Mouse (Mus musculus): ENCODE results near the gene Trpv2. TPM values are rescaled to one million over a fixed set of nuclear protein-coding genes. Genes with fewer than 3 reads are reported as not detected.

Trpv2 gene
- polyA plus RNA-seq, 1 experiment from 2014 or later = 6.0 TPM

- Histone ChIP-seq H3K9ac (ENCODE audit: low read depth, low read length) (no peak overlapping the region), H3K4me1 (replicated peaks; ENCODE audit: control insufficient read depth, insufficient read depth, low read length) (peaks cover 30% of the 10 kb centered on the region), H3K36me3 (ENCODE audit: control insufficient read depth, insufficient read depth) (peaks cover 12% of the 10 kb centered on the region; the same call in 1 of the 2 replicates), H3K9me3 (ENCODE audit: control insufficient read depth) (no peaks in the 10 kb centered on the region), H3K4me3 (ENCODE audit: low read depth, low read length) (no peak overlapping the region), H3K4me2 (replicated peaks; ENCODE audit: low read depth) (no peak overlapping the region), H3K27ac (ENCODE audit: low read depth, low read length) (peak overlapping the region; percentile 74), H3K27me3 (replicated peaks; ENCODE audit: control insufficient read depth, insufficient read depth, low read length) (no peaks in the 10 kb centered on the region)
- TF ChIP-seq CTCF (IDR thresholded peaks at IDR 0.05; ENCODE audit: low read depth) = no peak
- ATAC-seq = peak; percentile 84
- 52% methylated on average over 8 of the region's 8 CpGs for WGBS
Observed at GRCm38 (mm10) chr11:62643011-62643631, 68.8 kb downstream of the Trpv2 start.

- H3K4me1 ChIP-seq (replicated peaks; ENCODE audit: control insufficient read depth, insufficient read depth, low read length) = peaks cover 30% of the 10 kb centered on the region
- H3K27me3 ChIP-seq (replicated peaks; ENCODE audit: control insufficient read depth, insufficient read depth, low read length) = no peaks in the 10 kb centered on the region
- peak; percentile 43 for ATAC-seq
- no peak overlapping the region for H3K4me2 ChIP-seq (replicated peaks; ENCODE audit: low read depth)
- TF ChIP-seq CTCF (IDR thresholded peaks at IDR 0.05; ENCODE audit: low read depth) = no peak
- no peak overlapping the region; the same call in 1 of the 2 replicates for H3K9ac ChIP-seq (ENCODE audit: low read depth, low read length)
- H3K27ac ChIP-seq (ENCODE audit: low read depth, low read length) = peak overlapping the region; percentile 74
- H3K4me3 ChIP-seq (ENCODE audit: low read depth, low read length) = no peak overlapping the region
- H3K36me3 ChIP-seq (ENCODE audit: control insufficient read depth, insufficient read depth) = peaks cover 12% of the 10 kb centered on the region; the same call in 1 of the 2 replicates
- WGBS = 60% methylated on average over 10 of the region's 10 CpGs
- H3K9me3 ChIP-seq (ENCODE audit: control insufficient read depth) = no peaks in the 10 kb centered on the region
Observed at GRCm38 (mm10) chr11:62643681-62644363, 69.5 kb downstream of the Trpv2 start.

- H3K4me3 ChIP-seq (ENCODE audit: low read depth, low read length) = no peak overlapping the region
- H3K9ac ChIP-seq (ENCODE audit: low read depth, low read length) = no peak overlapping the region; the same call in 1 of the 2 replicates
- H3K4me1 ChIP-seq (replicated peaks; ENCODE audit: control insufficient read depth, insufficient read depth, low read length) = peaks cover 30% of the 10 kb centered on the region
- WGBS = 90% methylated on average over 5 of the region's 5 CpGs
- no peaks in the 10 kb centered on the region for H3K9me3 ChIP-seq (ENCODE audit: control insufficient read depth)
- H3K36me3 ChIP-seq (ENCODE audit: control insufficient read depth, insufficient read depth) = peaks cover 10% of the 10 kb centered on the region; the same call in 1 of the 2 replicates
- no peak for TF ChIP-seq CTCF (IDR thresholded peaks at IDR 0.05; ENCODE audit: low read depth)
- H3K27ac ChIP-seq (ENCODE audit: low read depth, low read length) = peak overlapping the region; percentile 93
- H3K4me2 ChIP-seq (replicated peaks; ENCODE audit: low read depth) = 0 out of 2 replicates have a peak overlapping the region, but pooled peaks have one; percentile 93
- no peak for ATAC-seq
- no peaks in the 10 kb centered on the region for H3K27me3 ChIP-seq (replicated peaks; ENCODE audit: control insufficient read depth, insufficient read depth, low read length)
Observed at GRCm38 (mm10) chr11:62644602-62645336, 70.5 kb downstream of the Trpv2 start.

- H3K27ac ChIP-seq (ENCODE audit: low read depth, low read length) = peak overlapping the region; percentile 93
- no peak overlapping the region for H3K4me3 ChIP-seq (ENCODE audit: low read depth, low read length)
- ATAC-seq = no peak
- H3K4me2 ChIP-seq (replicated peaks; ENCODE audit: low read depth) = peak overlapping the region; percentile 93; the same call in 1 of the 2 replicates
- H3K9me3 ChIP-seq (ENCODE audit: control insufficient read depth) = no peaks in the 10 kb centered on the region
- peaks cover 30% of the 10 kb centered on the region for H3K4me1 ChIP-seq (replicated peaks; ENCODE audit: control insufficient read depth, insufficient read depth, low read length)
- no peak overlapping the region for H3K9ac ChIP-seq (ENCODE audit: low read depth, low read length)
- 53% methylated on average over 4 of the region's 4 CpGs for WGBS
- peaks cover 5% of the 10 kb centered on the region; the same call in 1 of the 2 replicates for H3K36me3 ChIP-seq (ENCODE audit: control insufficient read depth, insufficient read depth)
- TF ChIP-seq CTCF (IDR thresholded peaks at IDR 0.05; ENCODE audit: low read depth) = no peak
- H3K27me3 ChIP-seq (replicated peaks; ENCODE audit: control insufficient read depth, insufficient read depth, low read length) = no peaks in the 10 kb centered on the region
Observed at GRCm38 (mm10) chr11:62645337-62645675, 71.0 kb downstream of the Trpv2 start.

GRCm38 (mm10) chr11:62645732-62646494, 71.6 kb downstream of the Trpv2 start:
- TF ChIP-seq CTCF (IDR thresholded peaks at IDR 0.05; ENCODE audit: low read depth) = no peak
- no peak for ATAC-seq
- Histone ChIP-seq H3K27me3 (replicated peaks; ENCODE audit: control insufficient read depth, insufficient read depth, low read length) (no peaks in the 10 kb centered on the region), H3K4me2 (replicated peaks; ENCODE audit: low read depth) (peak overlapping the region; percentile 93), H3K4me1 (replicated peaks; ENCODE audit: control insufficient read depth, insufficient read depth, low read length) (peaks cover 29% of the 10 kb centered on the region), H3K9me3 (ENCODE audit: control insufficient read depth) (no peaks in the 10 kb centered on the region), H3K9ac (ENCODE audit: low read depth, low read length) (peak overlapping the region; percentile 22; the same call in 1 of the 2 replicates), H3K36me3 (ENCODE audit: control insufficient read depth, insufficient read depth) (peaks cover 3% of the 10 kb centered on the region; the same call in 1 of the 2 replicates), H3K27ac (ENCODE audit: low read depth, low read length) (peak overlapping the region; percentile 93), H3K4me3 (ENCODE audit: low read depth, low read length) (peak overlapping the region; percentile 79)
- WGBS = 11% methylated on average over 8 of the region's 8 CpGs

All from intestine, postnatal 0 days (tissue).